Mouse (Mus musculus) layer of hippocampus, adult 2 months (tissue): ENCODE data around the gene Ehbp1. TPM values are rescaled to one million over a fixed set of nuclear protein-coding genes. Genes with fewer than 3 reads are reported as not detected.
A peak's percentile ranks its signal among the peaks of the same experiment; 100 is the strongest.

Source experiments
- DNase-seq, 2 experiments: peaks; one replicate each; pipeline ENCODE4 v3.0.0; 2022; ENCODE audit warnings: low spot score in 2 of 2
- H3K27ac ChIP-seq: fragments of 200-600 bp; 2 replicates; pipeline ENCODE4 v1.8.1; 2022
- H3K4me3 ChIP-seq: fragments of 200-600 bp; 2 replicates; pipeline ENCODE4 v1.8.1; 2022; ENCODE audit warnings: mild to moderate bottlenecking
- CTCF ChIP-seq: fragments of 200-600 bp; conservative IDR thresholded peaks from 2 replicates; pipeline ENCODE4 v1.8.1; 2022; ENCODE audit warnings: antibody characterized with exemption, mild to moderate bottlenecking, moderate library complexity
- total RNA-seq, 2 experiments: library from RNA; stranded (reverse); gene quantifications; 2 replicates each; pipeline ENCODE4 v1.2.3; 2021

The Ehbp1 gene
- total RNA-seq, 2 experiments from 2014 or later = 50.6 to 51.2 TPM

- TF ChIP-seq CTCF = no peak
- Histone ChIP-seq H3K4me3 (no peak overlapping the region), H3K27ac (no peak overlapping the region)
- DNase-seq = no peak
Observed at GRCm38 (mm10) chr11:22271889-22272288, 70.2 kb downstream of the Ehbp1 start.

- H3K4me3 ChIP-seq = no peak overlapping the region
- DNase-seq = no peak
- H3K27ac ChIP-seq = no peak overlapping the region
- no peak for TF ChIP-seq CTCF
Observed at GRCm38 (mm10) chr11:22269643-22270042, 72.4 kb downstream of the Ehbp1 start.

DNA sequence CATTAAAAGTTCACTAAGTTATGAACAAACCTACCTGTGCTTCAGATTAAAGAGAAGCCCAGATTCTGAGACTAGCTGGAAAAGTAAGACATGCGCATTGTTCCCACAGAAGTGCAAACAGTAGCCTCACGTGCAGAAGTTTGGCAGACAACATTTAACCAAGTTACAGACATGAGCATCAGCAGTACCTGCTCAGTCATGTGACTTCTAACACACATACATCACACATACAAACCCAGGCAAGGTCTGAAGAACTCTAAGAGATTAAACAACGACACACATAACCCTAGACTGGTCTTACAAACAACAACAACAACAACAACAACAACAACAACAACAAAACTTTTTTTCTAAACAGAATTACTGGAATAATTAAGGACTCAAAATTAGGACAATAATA is 72.9 kb downstream of the Ehbp1 start:
- Histone ChIP-seq H3K27ac (no peak overlapping the region), H3K4me3 (no peak overlapping the region)
- no peak for TF ChIP-seq CTCF
- DNase-seq = no peak

- H3K27ac ChIP-seq = no peak overlapping the region
- no peak overlapping the region for H3K4me3 ChIP-seq
- DNase-seq = no peak
- TF ChIP-seq CTCF = no peak
Observed at GRCm38 (mm10) chr11:22267014-22267413, 75.1 kb downstream of the Ehbp1 start.

- DNase-seq = no peak
- Histone ChIP-seq H3K27ac (no peak overlapping the region), H3K4me3 (no peak overlapping the region)
- no peak for TF ChIP-seq CTCF
Observed at GRCm38 (mm10) chr11:22255418-22255817, 86.7 kb downstream of the Ehbp1 start.

- TF ChIP-seq CTCF = no peak
- no peak overlapping the region for H3K27ac ChIP-seq
- DNase-seq = no peak
- H3K4me3 ChIP-seq = no peak overlapping the region
Observed at GRCm38 (mm10) chr11:22249363-22249762, 92.7 kb downstream of the Ehbp1 start.

GRCm38 (mm10) chr11:22247736-22248135 is 94.4 kb downstream of the Ehbp1 start:
- DNase-seq = no peak
- TF ChIP-seq CTCF = no peak
- no peak overlapping the region for H3K4me3 ChIP-seq
- H3K27ac ChIP-seq = no peak overlapping the region

- no peak overlapping the region for H3K4me3 ChIP-seq
- H3K27ac ChIP-seq = no peak overlapping the region
- DNase-seq = no peak
- TF ChIP-seq CTCF = no peak
Observed at GRCm38 (mm10) chr11:22247069-22247468, 95.0 kb downstream of the Ehbp1 start.

DNA sequence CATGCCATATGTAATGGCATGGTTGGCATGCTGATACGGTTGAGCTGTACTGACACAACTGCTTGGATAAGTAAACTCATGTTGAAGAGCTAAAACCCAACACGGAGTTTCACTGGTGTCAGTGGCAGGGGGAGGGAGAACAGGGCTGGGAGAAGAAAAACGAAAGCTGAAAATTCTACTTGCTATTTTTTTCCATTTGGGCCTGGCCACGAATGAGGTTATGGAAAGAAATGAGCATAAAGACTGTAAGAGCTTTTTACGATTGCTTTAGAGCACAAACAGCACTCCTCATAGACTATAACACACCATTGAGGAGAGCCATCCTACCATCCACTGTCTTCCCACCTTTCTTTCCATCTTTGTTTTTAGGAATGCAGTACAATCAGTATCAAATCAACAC is 106.5 kb downstream of the Ehbp1 start:
- TF ChIP-seq CTCF = no peak
- no peak for DNase-seq
- H3K4me3 ChIP-seq = no peak overlapping the region
- no peak overlapping the region for H3K27ac ChIP-seq

GRCm38 (mm10) chr11:22234739-22235138 is 107.4 kb downstream of the Ehbp1 start:
- Histone ChIP-seq H3K4me3 (no peak overlapping the region), H3K27ac (no peak overlapping the region)
- no peak for DNase-seq
- peak; percentile 68 for TF ChIP-seq CTCF

- TF ChIP-seq CTCF = no peak
- Histone ChIP-seq H3K27ac (no peak overlapping the region), H3K4me3 (no peak overlapping the region)
- no peak for DNase-seq
Observed at GRCm38 (mm10) chr11:22230906-22231305, 111.2 kb downstream of the Ehbp1 start.

GRCm38 (mm10) chr11:22225619-22226018 is 116.5 kb downstream of the Ehbp1 start:
- TF ChIP-seq CTCF = peak; percentile 99
- no peak overlapping the region for H3K27ac ChIP-seq
- H3K4me3 ChIP-seq = no peak overlapping the region
- DNase-seq = peak in 1 of 2 experiments; percentile 49

DNA sequence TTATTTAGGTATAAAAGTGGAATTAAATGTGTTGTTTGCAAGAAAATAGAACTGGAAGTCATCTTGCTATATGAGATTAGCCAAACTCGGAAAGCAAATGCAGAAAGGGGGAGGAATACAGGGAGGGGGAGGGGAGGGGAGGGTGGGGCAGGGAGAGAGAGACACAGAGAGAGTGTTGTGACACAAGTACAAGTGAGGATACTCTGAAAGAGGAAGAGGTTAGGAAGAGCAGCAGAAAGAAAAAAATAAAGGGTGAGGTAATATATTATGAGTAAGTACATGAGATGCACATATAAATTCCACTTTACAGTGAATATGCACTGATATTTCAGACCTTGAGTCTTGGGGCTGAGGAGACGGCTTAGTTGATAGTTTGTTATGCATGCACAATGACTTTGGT is 123.9 kb downstream of the Ehbp1 start:
- Histone ChIP-seq H3K27ac (no peak overlapping the region), H3K4me3 (no peak overlapping the region)
- DNase-seq = no peak
- no peak for TF ChIP-seq CTCF

- Histone ChIP-seq H3K27ac (no peak overlapping the region), H3K4me3 (no peak overlapping the region)
- no peak for TF ChIP-seq CTCF
- DNase-seq = no peak
Observed at GRCm38 (mm10) chr11:22216941-22217340, 125.2 kb downstream of the Ehbp1 start.

GRCm38 (mm10) chr11:22206611-22207010 is 135.5 kb downstream of the Ehbp1 start:
- peak; percentile 35 to 41 for DNase-seq

More at GRCm38 (mm10) chr11:22206611-22207010, 135.5 kb downstream of the Ehbp1 start:
- Histone ChIP-seq H3K4me3 (no peak overlapping the region), H3K27ac (no peak overlapping the region)
- TF ChIP-seq CTCF = peak; percentile 84
